Mouse (Mus musculus) kidney, adult 2 months (tissue): ENCODE results near the gene Phyhd1.

Experiments used
- CTCF ChIP-seq: fragments of 200-500 bp; conservative IDR thresholded peaks from 2 replicates; pipeline ENCODE4 v1.5.1; 2011; ENCODE audit warnings: low read depth, mild to moderate bottlenecking, control low read depth, low read length, moderate library complexity, mixed read lengths; ENCODE audit not compliant: insufficient read depth, insufficient read length
- POLR2A ChIP-seq: fragments of 200-500 bp; IDR thresholded peaks from one replicate; pipeline ENCODE4 v1.6.1; 2011; ENCODE audit warnings: low read depth, low read length, control low read depth

- no peak for TF ChIP-seq CTCF
- TF ChIP-seq POLR2A = no peak
Observed at GRCm38 (mm10) chr2:30285004-30285403, 19.0 kb downstream of the Phyhd1 start.
